ENCODE assay signal across 8 mouse cellular contexts in the genomic region with DNA sequence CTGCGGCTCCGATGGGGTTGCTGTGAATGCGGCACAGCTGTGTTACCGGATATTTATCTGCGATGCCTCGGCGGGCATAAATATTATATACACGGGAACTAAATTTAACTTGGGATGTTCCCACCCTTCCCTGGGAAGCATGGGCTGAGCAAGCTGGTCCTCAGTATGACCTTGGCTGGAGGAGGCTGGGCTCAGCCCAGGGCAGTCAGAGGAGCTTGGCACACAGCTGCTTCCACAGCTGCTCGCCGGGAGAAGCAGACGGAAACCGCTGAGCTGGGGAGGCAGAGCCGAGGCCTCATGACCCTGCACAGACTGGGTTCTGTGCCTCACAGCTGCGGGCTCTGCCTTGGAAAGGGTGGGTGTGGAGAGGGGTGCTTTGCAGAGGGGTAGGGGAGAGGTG. TPM values are rescaled to one million over a fixed set of nuclear protein-coding genes. Genes with fewer than 3 reads are reported as not detected.
DNase-seq lines count a peak whose midpoint lies in the region; ATAC-seq lines count a peak whose summit lies in the region.

No protein-coding gene starts in this region.

- 71% methylated on average over 14 of the region's 14 CpGs for WGBS in midbrain, embryonic 14.5 days
- WGBS in midbrain, embryonic 10.5 days = 80% methylated on average over 14 of the region's 14 CpGs
- WGBS in hindbrain, embryonic 15.5 days = 43% methylated on average over 14 of the region's 14 CpGs
- WGBS in neural tube, embryonic 14.5 days = 50% methylated on average over 14 of the region's 14 CpGs

- H3K27ac ChIP-seq in midbrain, embryonic 14.5 days (replicated peaks; ENCODE audit: low read depth, low read length) = no peak overlapping the region
- no peak overlapping the region for H3K27ac ChIP-seq in midbrain, embryonic 10.5 days (replicated peaks)
- H3K27ac ChIP-seq in hindbrain, embryonic 15.5 days (replicated peaks) = no peak overlapping the region
- H3K27ac ChIP-seq in neural tube, embryonic 14.5 days (ENCODE audit: low read depth, low read length) = peak overlapping the region; percentile 39

- no peaks in the 10 kb centered on the region for H3K36me3 ChIP-seq in midbrain, embryonic 14.5 days (ENCODE audit: control insufficient read depth, insufficient read depth, low read length)
- H3K36me3 ChIP-seq in midbrain, embryonic 10.5 days = no peaks in the 10 kb centered on the region
- H3K36me3 ChIP-seq in hindbrain, embryonic 15.5 days = no peaks in the 10 kb centered on the region
- no peaks in the 10 kb centered on the region for H3K36me3 ChIP-seq in neural tube, embryonic 14.5 days (ENCODE audit: control insufficient read depth, insufficient read depth, low read length)

- no peaks in the 10 kb centered on the region for H3K27me3 ChIP-seq in midbrain, embryonic 14.5 days (ENCODE audit: control insufficient read depth, insufficient read depth, low read length)
- no peaks in the 10 kb centered on the region for H3K27me3 ChIP-seq in midbrain, embryonic 10.5 days (ENCODE audit: low read depth, poor library complexity, severe bottlenecking)
- no peaks in the 10 kb centered on the region for H3K27me3 ChIP-seq in hindbrain, embryonic 15.5 days
- H3K27me3 ChIP-seq in neural tube, embryonic 14.5 days (ENCODE audit: control insufficient read depth, insufficient read depth, low read length) = no peaks in the 10 kb centered on the region

- DNase-seq in adrenal gland, postnatal 10 days = peak; percentile 26
- no peak for DNase-seq in adrenal gland, adult 2 months
- peak; percentile 31 for DNase-seq in midbrain, embryonic 14.5 days
- DNase-seq in midbrain, embryonic 10.5 days (ENCODE audit: low spot score) = no peak
- DNase-seq in B cell, adult 2 months = no peak
- DNase-seq in spleen, postnatal 36 days (ENCODE audit: low spot score in 2 of 2) = no peak

- no peaks in the 10 kb centered on the region for H3K4me1 ChIP-seq in midbrain, embryonic 14.5 days (ENCODE audit: control insufficient read depth, insufficient read depth, low read length)
- H3K4me1 ChIP-seq in midbrain, embryonic 10.5 days = no peaks in the 10 kb centered on the region
- peaks cover 11% of the 10 kb centered on the region; the same call in 1 of the 2 replicates for H3K4me1 ChIP-seq in hindbrain, embryonic 15.5 days (replicated peaks)
- no peaks in the 10 kb centered on the region for H3K4me1 ChIP-seq in neural tube, embryonic 14.5 days (ENCODE audit: control insufficient read depth, insufficient read depth, low read length)

- H3K9me3 ChIP-seq in midbrain, embryonic 14.5 days (ENCODE audit: control insufficient read depth, low read length) = no peaks in the 10 kb centered on the region
- H3K9me3 ChIP-seq in midbrain, embryonic 10.5 days (replicated peaks) = no peaks in the 10 kb centered on the region
- no peaks in the 10 kb centered on the region for H3K9me3 ChIP-seq in hindbrain, embryonic 15.5 days
- H3K9me3 ChIP-seq in neural tube, embryonic 14.5 days (ENCODE audit: control insufficient read depth, low read length) = no peaks in the 10 kb centered on the region

- ATAC-seq in midbrain, embryonic 14.5 days (ENCODE audit: low FRiP score, low TSS enrichment) = no peak
- peak; percentile 38; the same call in 1 of the 2 replicates for ATAC-seq in hindbrain, embryonic 15.5 days (ENCODE audit: low FRiP score, low read depth)
- ATAC-seq in neural tube, embryonic 14.5 days (ENCODE audit: low read depth) = no peak

- no peak overlapping the region for H3K4me2 ChIP-seq in midbrain, embryonic 14.5 days (ENCODE audit: low read length)
- no peak overlapping the region; the same call in 1 of the 2 replicates for H3K4me2 ChIP-seq in hindbrain, embryonic 15.5 days
- no peak overlapping the region for H3K4me2 ChIP-seq in neural tube, embryonic 14.5 days (ENCODE audit: low read depth, low read length)

- H3K9ac ChIP-seq in midbrain, embryonic 14.5 days (replicated peaks; ENCODE audit: low read length) = no peak overlapping the region
- H3K9ac ChIP-seq in hindbrain, embryonic 15.5 days = no peak overlapping the region
- no peak overlapping the region for H3K9ac ChIP-seq in neural tube, embryonic 14.5 days (replicated peaks; ENCODE audit: low read depth, low read length)

- H3K4me3 ChIP-seq in midbrain, embryonic 14.5 days (replicated peaks; ENCODE audit: low read depth, low read length) = no peak overlapping the region
- H3K4me3 ChIP-seq in midbrain, embryonic 10.5 days = no peak overlapping the region
- H3K4me3 ChIP-seq in hindbrain, embryonic 15.5 days = no peak overlapping the region
- no peak overlapping the region for H3K4me3 ChIP-seq in neural tube, embryonic 14.5 days (ENCODE audit: low read depth, low read length)

RNA-seq across cellular contexts. Expression of gene Gna12, which starts 59.8 kb away (rescaled TPM):
- 100 to 1,000 TPM; 113 to 121 TPM for total RNA-seq in adrenal gland, postnatal 10 days (2021)
- total RNA-seq in adrenal gland, adult 2 months (2021) = 100 to 1,000 TPM; 116 to 121 TPM
- 153 and 200 TPM in 2 replicates for polyA plus RNA-seq in adrenal gland, adult 2 months (2012; rRNA removed)
- 21.6 and 22.5 TPM in 2 replicates for polyA plus RNA-seq in midbrain, embryonic 14.5 days (2014; fragmentation: Nextera tagmentation; extraction: Ambion mirVana)
- 7.7 and 8.0 TPM in 2 replicates for polyA plus RNA-seq in midbrain, embryonic 10.5 days (2016; fragmentation: Nextera tagmentation; extraction: Ambion mirVana)
- 62.0 and 70.0 TPM in 2 replicates for polyA plus RNA-seq in hindbrain, embryonic 15.5 days (2015; fragmentation: Nextera tagmentation; extraction: Ambion mirVana)
- 17.0 and 19.5 TPM in 2 replicates for polyA plus RNA-seq in neural tube, embryonic 14.5 days (2014; fragmentation: Nextera tagmentation; extraction: Ambion mirVana)

Comparison
In these comparisons a context has a peak if more than half of its experiments do, and no peak if none do; other contexts are left out.
1. DNase-seq: peak in adrenal gland, postnatal 10 days (single experiment) and midbrain, embryonic 14.5 days (single experiment); none in adrenal gland, adult 2 months (single experiment), midbrain, embryonic 10.5 days (single experiment), B cell, adult 2 months (0 of 2) and spleen, postnatal 36 days (0 of 2).